Mouse (Mus musculus) CH12.LX (cell line): Measurements from ENCODE around the gene Gm7579. TPM values are rescaled to one million over a fixed set of nuclear protein-coding genes. Genes with fewer than 3 reads are reported as not detected.

Experiments used
- DNase-seq: peaks from one replicate; pipeline ENCODE4 v3.0.0-alpha.2; 2013; ENCODE audit errors: extremely low read depth
- H3K27ac ChIP-seq: 2 replicates; pipeline ENCODE4 v1.5.1; 2012; ENCODE audit warnings: low read depth, mild to moderate bottlenecking, control low read depth, moderate library complexity; ENCODE audit not compliant: insufficient read depth
- H3K27me3 ChIP-seq: replicated peaks from 2 replicates; pipeline ENCODE3; 2012; ENCODE audit warnings: inconsistent platforms
- H3K36me3 ChIP-seq, 2 experiments: replicated peaks in 1 of 2; 2 replicates each; pipeline versions ENCODE3 to v1.6.1; 2012; ENCODE audit warnings: inconsistent platforms in 1 of 2, low read length in 1 of 2, mild to moderate bottlenecking in 1 of 2, mixed read lengths in 1 of 2, moderate library complexity in 1 of 2; ENCODE audit not compliant: control insufficient read depth in 1 of 2, insufficient read depth in 1 of 2
- H3K4me1 ChIP-seq, 2 experiments: 2 replicates each; pipeline ENCODE4 v1.6.1; 2012; ENCODE audit warnings: inconsistent platforms in 1 of 2, moderate library complexity in 1 of 2; ENCODE audit not compliant: insufficient read depth in 2 of 2, control insufficient read depth in 1 of 2
- H3K4me2 ChIP-seq: 2 replicates; pipeline ENCODE4 v1.6.1; 2012; ENCODE audit warnings: low read depth, mild to moderate bottlenecking, control low read depth; ENCODE audit not compliant: poor library complexity, insufficient read depth, severe bottlenecking
- H3K4me3 ChIP-seq, 3 experiments: fragments of 150-350 bp in 1 of 3; sonication (generic) in 1 of 3; replicated peaks in 1 of 3; 2 replicates each; pipeline versions ENCODE3 to v1.5.1; 2011 to 2012; ENCODE audit warnings: low read depth in 2 of 3, low read length in 2 of 3, mild to moderate bottlenecking in 2 of 3, moderate library complexity in 2 of 3, control low read depth in 1 of 3, improper control_type of control experiment in 1 of 3, inconsistent platforms in 1 of 3, mixed read lengths in 1 of 3; ENCODE audit not compliant: poor library complexity in 1 of 3
- H3K79me2 ChIP-seq: replicated peaks from 2 replicates; pipeline ENCODE4 v1.6.1; 2012; ENCODE audit warnings: mild to moderate bottlenecking, moderate library complexity; ENCODE audit not compliant: control insufficient read depth, poor library complexity, insufficient read depth, severe bottlenecking; ENCODE audit errors: extremely low read depth
- H3K9ac ChIP-seq: 2 replicates; pipeline ENCODE4 v1.6.1; 2012; ENCODE audit warnings: low read depth, mild to moderate bottlenecking, control low read depth, moderate library complexity; ENCODE audit not compliant: insufficient read depth
- H3K9me3 ChIP-seq: replicated peaks from 2 replicates; pipeline ENCODE3; 2012; ENCODE audit warnings: low read length, inconsistent platforms, mixed read lengths
- CHD1 ChIP-seq: IDR thresholded peaks from 2 replicates; pipeline ENCODE4 v1.6.1; 2012; ENCODE audit warnings: low read depth, low read length, improper control_type of control experiment, inconsistent platforms
- CHD2 ChIP-seq: IDR thresholded peaks from 2 replicates; pipeline ENCODE4 v1.6.1; 2011; ENCODE audit warnings: low read length, improper control_type of control experiment
- ELF1 ChIP-seq: IDR thresholded peaks from 2 replicates; pipeline ENCODE4 v1.6.1; 2014; ENCODE audit warnings: low read depth, mild to moderate bottlenecking, inconsistent platforms, low read length, improper control_type of control experiment
- GABPA ChIP-seq: IDR thresholded peaks from 2 replicates; pipeline ENCODE4 v1.6.1; 2012; ENCODE audit warnings: low read depth, low read length, improper control_type of control experiment, inconsistent platforms; ENCODE audit not compliant: insufficient replicate concordance
- HCFC1 ChIP-seq: IDR thresholded peaks from 2 replicates; pipeline ENCODE4 v1.6.1; 2012; ENCODE audit warnings: low read depth, mild to moderate bottlenecking, inconsistent platforms, low read length, improper control_type of control experiment
- IRF4 ChIP-seq: IDR thresholded peaks from 2 replicates; pipeline ENCODE4 v1.6.1; 2014; ENCODE audit warnings: low read depth, mild to moderate bottlenecking, inconsistent platforms, low read length, improper control_type of control experiment
- JUND ChIP-seq: conservative IDR thresholded peaks from 2 replicates; pipeline ENCODE4 v1.6.1; 2011; ENCODE audit warnings: low read depth, low read length, improper control_type of control experiment
- KAT2A ChIP-seq: IDR thresholded peaks from 2 replicates; pipeline ENCODE4 v1.6.1; 2012; ENCODE audit warnings: low read length, improper control_type of control experiment, inconsistent platforms; ENCODE audit not compliant: insufficient replicate concordance
- MAX ChIP-seq: IDR thresholded peaks from 2 replicates; pipeline ENCODE4 v1.6.1; 2011; ENCODE audit warnings: low read length, improper control_type of control experiment
- MEF2A ChIP-seq: IDR thresholded peaks from 2 replicates; pipeline ENCODE4 v1.6.1; 2014; ENCODE audit warnings: low read depth, mild to moderate bottlenecking, inconsistent platforms, low read length, improper control_type of control experiment, borderline replicate concordance
- MXI1 ChIP-seq: IDR thresholded peaks from 2 replicates; pipeline ENCODE4 v1.6.1; 2011; ENCODE audit warnings: mild to moderate bottlenecking, low read depth, low read length, improper control_type of control experiment
- MYC ChIP-seq: IDR thresholded peaks from 2 replicates; pipeline ENCODE4 v1.6.1; 2011; ENCODE audit warnings: low read depth, mild to moderate bottlenecking, improper control_type of control experiment, low read length
- NRF1 ChIP-seq: IDR thresholded peaks from 2 replicates; pipeline ENCODE4 v1.6.1; 2014; ENCODE audit warnings: low read depth, mild to moderate bottlenecking, inconsistent platforms, low read length, improper control_type of control experiment, moderate library complexity
- PAX5 ChIP-seq: IDR thresholded peaks from 2 replicates; pipeline ENCODE4 v1.6.1; 2012; ENCODE audit warnings: low read length, inconsistent platforms, mixed read lengths
- POLR2A ChIP-seq: IDR thresholded peaks from 2 replicates; pipeline ENCODE4 v1.6.1; 2011; ENCODE audit warnings: low read depth, mild to moderate bottlenecking, improper control_type of control experiment, low read length
- RCOR1 ChIP-seq: conservative IDR thresholded peaks from 2 replicates; pipeline ENCODE4 v1.6.1; 2012; ENCODE audit warnings: low read depth, mild to moderate bottlenecking, inconsistent platforms, low read length, improper control_type of control experiment
- SIN3A ChIP-seq: IDR thresholded peaks from 2 replicates; pipeline ENCODE4 v1.6.1; 2012; ENCODE audit warnings: low read length, improper control_type of control experiment, inconsistent platforms
- TCF12 ChIP-seq: IDR thresholded peaks from 2 replicates; pipeline ENCODE4 v1.6.1; 2014; ENCODE audit warnings: low read depth, mild to moderate bottlenecking, inconsistent platforms, low read length, improper control_type of control experiment
- UBTF ChIP-seq: IDR thresholded peaks from 2 replicates; pipeline ENCODE4 v1.6.1; 2012; ENCODE audit warnings: low read depth, mild to moderate bottlenecking, inconsistent platforms, low read length, improper control_type of control experiment, moderate library complexity
- USF1 ChIP-seq: IDR thresholded peaks from 2 replicates; pipeline ENCODE4 v1.6.1; 2014; ENCODE audit warnings: low read depth, mild to moderate bottlenecking, inconsistent platforms, low read length, improper control_type of control experiment
- ZC3H11A ChIP-seq: IDR thresholded peaks from 2 replicates; pipeline ENCODE4 v1.6.1; 2012; ENCODE audit warnings: low read depth, mild to moderate bottlenecking, inconsistent platforms, low read length, improper control_type of control experiment
- ZKSCAN1 ChIP-seq: IDR thresholded peaks from 2 replicates; pipeline ENCODE4 v1.6.1; 2012; ENCODE audit warnings: low read depth, inconsistent platforms, low read length, improper control_type of control experiment, borderline replicate concordance
- ZMIZ1 ChIP-seq: IDR thresholded peaks from 2 replicates; pipeline ENCODE4 v1.6.1; 2012; ENCODE audit warnings: low read depth, mild to moderate bottlenecking, inconsistent platforms, low read length, improper control_type of control experiment
- ZNF384 ChIP-seq: IDR thresholded peaks from 2 replicates; pipeline ENCODE4 v1.6.1; 2012; ENCODE audit warnings: low read depth, low read length, improper control_type of control experiment, inconsistent platforms
- dilution Hi-C: fragments of 300-500 bp; cut with MboI; formaldehyde crosslinking; loops from 2 replicates; pipeline ENCODE4 v1.14.3; 2020; ENCODE audit warnings: low sequenced_read_pairs; ENCODE audit not compliant: extremely low pct_unique_long_range_greater_than_20kb, extremely low pct_ligation_motif_present
- in situ Hi-C: fragments of 300-500 bp; cut with MboI; formaldehyde crosslinking; loops from 3 replicates; pipeline ENCODE4 v1.14.3; 2019; ENCODE audit warnings: low sequenced_read_pairs, low pct_ligation_motif_present, low pct_unique_long_range_greater_than_20kb, mixed read lengths
- polyA plus RNA-seq: library from polyadenylated mRNA; unstranded; fragments of >175 nt; gene quantifications from 2 replicates; pipeline ENCODE4 v1.2.1, GENCODE M21; 2012; ENCODE audit warnings: low read depth; ENCODE audit not compliant: insufficient read length
- total RNA-seq, 2 experiments: library from RNA; depleted of rRNA; stranded (reverse); fragments of 300-350 nt in 1 of 2; fragments of >200 nt in 1 of 2; gene quantifications; 2 replicates each; pipeline ENCODE4 v1.2.3; 2012 to 2014

The Gm7579 gene
- total and polyA plus RNA-seq, 3 experiments: not detected

DNA sequence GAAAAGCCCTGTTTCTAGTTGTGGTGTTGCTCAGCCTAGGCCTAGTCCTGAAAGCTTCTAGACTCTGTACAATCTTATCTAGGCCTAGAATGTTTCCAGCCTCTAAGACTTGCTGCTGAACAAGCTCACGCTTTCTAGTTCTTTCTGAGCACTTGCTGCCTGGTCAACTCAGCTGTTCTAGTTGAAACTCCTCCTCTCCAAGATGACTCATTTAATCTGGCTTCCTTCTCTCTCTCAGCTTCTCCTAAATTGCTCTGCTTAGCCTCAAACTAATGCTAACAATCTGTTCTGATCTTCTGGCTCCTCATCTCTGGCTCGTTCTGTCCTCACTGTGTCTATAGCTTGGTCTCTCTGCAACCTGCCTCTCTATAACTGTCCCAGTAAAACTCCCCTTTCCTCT lies 12.9 kb upstream of the Gm7579 start:
- no peak overlapping the region for H3K9ac ChIP-seq
- H3K79me2 ChIP-seq: no peaks in the 10 kb centered on the region
- H3K4me3 ChIP-seq: no peak overlapping the region
- H3K27me3 ChIP-seq: peaks cover 49% of the 10 kb centered on the region
- H3K4me2 ChIP-seq: no peak overlapping the region
- DNase-seq: no peak
- dilution Hi-C loops: no loop called here
- no peaks in the 10 kb centered on the region for H3K36me3 ChIP-seq
- peaks cover 8% of the 10 kb centered on the region for H3K9me3 ChIP-seq
- no peak for TF ChIP-seq KAT2A
- no peak for TF ChIP-seq MAX
- TF ChIP-seq TCF12: no peak
- TF ChIP-seq PAX5: no peak
- TF ChIP-seq GABPA: no peak
- no peak for TF ChIP-seq ZNF384
- TF ChIP-seq ZKSCAN1: no peak
- H3K27ac ChIP-seq: no peak overlapping the region
- in situ Hi-C loops: no loop called here
- H3K4me1 ChIP-seq: no peaks in the 10 kb centered on the region

DNA sequence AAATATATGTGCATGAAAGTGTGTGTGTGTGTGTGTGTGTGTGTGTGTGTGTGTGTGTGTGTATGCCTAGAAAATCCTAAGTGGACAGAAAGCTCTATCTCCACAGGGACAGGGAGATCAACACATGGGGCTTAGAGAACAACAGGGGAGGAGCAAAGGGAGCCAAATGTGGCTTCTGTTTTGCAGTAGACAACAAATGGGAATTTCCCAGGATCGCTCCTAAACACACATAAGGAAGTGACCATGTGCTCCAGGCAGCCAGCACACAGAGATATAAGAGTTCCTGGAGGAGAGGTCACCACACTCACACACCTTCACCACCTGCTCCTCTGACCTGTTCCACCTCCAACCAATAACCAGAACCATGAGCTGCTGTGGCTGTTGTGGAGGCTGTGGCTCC lies 10.6 kb upstream of the Gm7579 start, which contains the start of gene Krtap5-3:
TSS of gene Krtap5-3 (plus strand) at position 301 of the 400 bp plus-strand sequence.
- no peaks in the 10 kb centered on the region for H3K36me3 ChIP-seq
- in situ Hi-C loops (no loop called here), dilution Hi-C loops (no loop called here)
- H3K9me3 ChIP-seq: no peaks in the 10 kb centered on the region
- no peak within 1 kb of the TSS for H3K4me2 ChIP-seq
- no peak for TF ChIP-seq MXI1
- no peak for TF ChIP-seq CHD2
- no peak for TF ChIP-seq TCF12
- TF ChIP-seq NRF1: no peak
- TF ChIP-seq GABPA: no peak
- TF ChIP-seq POLR2A: no peak
- TF ChIP-seq MEF2A: no peak
- TF ChIP-seq SIN3A: no peak
- no peak for TF ChIP-seq HCFC1
- no peak for TF ChIP-seq PAX5
- no peak for TF ChIP-seq ZNF384
- peaks cover 50% of the 10 kb centered on the region for H3K27me3 ChIP-seq
- H3K4me1 ChIP-seq: no peaks in the 10 kb centered on the region
- DNase-seq: no peak
- H3K4me3 ChIP-seq: no peak within 1 kb of the TSS
- no peaks in the 10 kb centered on the region for H3K79me2 ChIP-seq
- no peak within 1 kb of the TSS for H3K27ac ChIP-seq
- H3K9ac ChIP-seq: no peak within 1 kb of the TSS

DNA sequence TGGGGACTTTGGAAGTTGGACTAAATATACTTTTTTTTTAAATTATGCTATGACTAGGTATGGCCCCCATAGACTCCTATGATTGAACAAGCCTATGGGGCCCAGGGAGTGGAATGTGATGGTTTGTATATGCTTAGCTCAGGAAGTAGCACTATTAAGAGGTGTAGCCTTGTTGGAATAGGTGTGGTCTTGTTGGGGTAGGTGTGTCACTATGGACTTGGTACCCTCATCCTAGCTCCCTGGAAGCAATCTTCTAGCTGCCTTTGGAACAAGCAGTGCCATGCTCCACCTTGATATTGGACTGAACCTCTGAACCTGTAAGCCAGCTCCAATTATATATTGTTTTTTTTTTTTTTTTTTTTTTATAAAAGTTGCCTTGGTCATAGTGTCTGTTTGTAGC lies 6.2 kb upstream of the Gm7579 start:
- no peak overlapping the region for H3K27ac ChIP-seq
- no peaks in the 10 kb centered on the region for H3K36me3 ChIP-seq
- H3K4me3 ChIP-seq: no peak overlapping the region
- in situ Hi-C loops (no loop called here), dilution Hi-C loops (no loop called here)
- no peak overlapping the region for H3K9ac ChIP-seq
- H3K4me1 ChIP-seq: no peaks in the 10 kb centered on the region
- DNase-seq: no peak
- peaks cover 61% of the 10 kb centered on the region for H3K27me3 ChIP-seq
- no peaks in the 10 kb centered on the region for H3K9me3 ChIP-seq
- no peak overlapping the region for H3K4me2 ChIP-seq
- H3K79me2 ChIP-seq: no peaks in the 10 kb centered on the region
- TF ChIP-seq ZMIZ1 (no peak), USF1 (no peak), CHD2 (no peak), CHD1 (no peak), ZC3H11A (no peak), NRF1 (no peak), ZNF384 (no peak), KAT2A (no peak), HCFC1 (no peak), UBTF (no peak), MYC (no peak), IRF4 (no peak), RCOR1 (no peak), MAX (no peak), ELF1 (no peak), JUND (no peak)
- TF ChIP-seq, all 38 proteins: peak for 0
